Mouse (Mus musculus): ENCODE data around the gene Rhot2. TPM values are rescaled to one million over a fixed set of nuclear protein-coding genes. Genes with fewer than 3 reads are reported as not detected.

Gene Rhot2
- polyA plus RNA-seq, 1 experiment from 2014 or later, result 13.5 TPM

DNA sequence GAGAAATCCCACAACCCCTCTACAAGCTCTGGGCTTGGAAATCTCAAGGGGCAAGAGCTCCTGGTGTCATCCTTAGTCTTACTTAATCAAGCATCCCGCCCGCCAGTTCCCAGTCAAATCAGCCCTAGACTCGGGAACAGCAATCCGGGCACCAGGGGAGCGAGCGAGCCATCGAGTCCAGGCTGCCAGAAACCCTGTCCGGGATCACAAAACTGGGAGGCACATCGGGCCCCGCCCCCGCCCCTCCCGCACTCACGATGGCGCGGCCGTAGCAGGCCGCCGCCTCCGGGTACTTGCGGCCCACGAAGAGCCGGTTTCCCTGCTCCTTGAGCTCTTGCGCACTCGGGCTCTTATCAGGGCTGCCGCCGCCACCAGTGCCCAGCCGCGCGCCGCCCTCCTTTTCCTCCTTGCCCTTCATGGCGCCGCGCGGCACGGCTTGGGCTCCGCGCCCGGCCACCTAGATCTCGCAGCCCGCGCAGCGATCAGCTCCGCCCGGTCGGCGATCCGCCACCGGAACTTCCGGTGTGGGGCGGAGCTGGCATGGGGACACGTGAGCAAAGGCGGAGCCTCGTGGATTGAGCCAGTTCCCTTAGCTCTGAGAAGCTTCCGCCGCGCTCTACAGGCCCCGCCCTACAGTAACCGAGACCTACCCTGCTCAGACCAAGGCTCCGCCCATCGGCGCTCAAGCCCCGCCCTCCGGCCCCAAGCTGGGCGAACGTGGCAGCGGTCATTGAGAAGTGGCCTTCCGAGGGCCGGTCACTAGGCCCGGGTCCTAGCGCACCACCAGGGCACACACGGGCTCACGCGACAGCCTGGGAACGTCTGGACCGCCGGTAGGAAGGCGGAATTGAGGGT, 12.0 kb downstream of the Rhot2 start:
- ATAC-seq (ENCODE audit: low read depth) (peak; percentile 89), DNase-seq (peak; percentile 99)
- H3K27ac ChIP-seq, result peak overlapping the region; percentile 93
- peaks cover 85% of the 10 kb centered on the region for H3K4me1 ChIP-seq (replicated peaks)
- peak overlapping the region; percentile 92 for H3K9ac ChIP-seq
- H3K9me3 ChIP-seq (replicated peaks), result no peaks in the 10 kb centered on the region
- H3K36me3 ChIP-seq, result peaks cover 53% of the 10 kb centered on the region
- peak overlapping the region; percentile 85 for H3K4me3 ChIP-seq (replicated peaks)
- WGBS (ENCODE audit: insufficient replicate concordance), result under 1% methylated on average over 76 of the region's 77 CpGs
- no peaks in the 10 kb centered on the region for H3K27me3 ChIP-seq
- H3K4me2 ChIP-seq, result peak overlapping the region; percentile 99

DNA sequence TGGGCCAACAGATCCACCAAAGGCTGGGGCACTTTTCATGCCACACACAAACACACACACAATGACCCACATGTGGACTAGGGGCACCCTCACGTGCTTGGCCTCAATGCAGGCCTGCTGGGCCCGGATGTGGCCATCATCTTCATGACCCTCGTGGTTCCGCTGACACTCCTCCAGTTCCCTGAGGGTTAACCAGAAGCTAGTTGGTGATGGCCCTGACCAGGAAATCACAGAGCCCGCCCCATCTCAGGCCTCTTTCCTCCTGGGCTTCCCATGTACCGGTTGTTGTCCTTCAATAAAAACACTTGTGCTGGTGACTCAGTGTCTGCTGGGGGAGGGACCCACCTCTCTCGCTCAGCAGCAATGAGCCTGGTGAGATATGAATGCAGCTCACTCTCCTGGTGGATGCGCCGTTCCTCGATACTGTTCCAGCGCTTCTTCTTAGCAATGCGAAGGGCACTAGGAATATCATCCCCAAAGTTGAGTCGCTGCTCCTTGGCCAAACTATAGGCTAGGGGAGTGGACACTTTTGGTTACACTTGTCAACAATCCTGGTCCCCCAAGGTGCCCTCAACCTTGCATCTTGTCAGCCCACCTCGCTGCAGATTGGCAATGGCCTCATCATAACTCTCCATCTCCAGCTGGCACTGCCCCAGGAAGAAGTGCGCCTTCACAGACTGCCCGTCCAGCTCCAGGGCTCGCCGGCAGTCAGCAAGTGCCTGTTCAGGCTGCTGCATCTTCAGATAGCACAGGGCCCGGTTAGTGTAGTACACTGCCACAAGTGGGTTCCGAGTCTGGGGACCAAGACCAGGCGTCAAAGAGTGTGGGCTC, 13.0 kb downstream of the Rhot2 start:
- peaks cover 80% of the 10 kb centered on the region for H3K4me1 ChIP-seq (replicated peaks)
- no peak for DNase-seq
- WGBS (ENCODE audit: insufficient replicate concordance), result 39% methylated on average over 21 of the region's 21 CpGs
- ATAC-seq (ENCODE audit: low read depth), result no peak
- H3K27me3 ChIP-seq, result no peaks in the 10 kb centered on the region
- H3K4me2 ChIP-seq, result peak overlapping the region; percentile 99
- peaks cover 59% of the 10 kb centered on the region for H3K36me3 ChIP-seq
- peak overlapping the region; percentile 89 for H3K9ac ChIP-seq
- H3K27ac ChIP-seq, result peak overlapping the region; percentile 93
- H3K9me3 ChIP-seq (replicated peaks), result no peaks in the 10 kb centered on the region
- H3K4me3 ChIP-seq (replicated peaks), result peak overlapping the region; percentile 85

- 81% methylated on average over 14 of the region's 14 CpGs for WGBS (ENCODE audit: insufficient replicate concordance)
- ATAC-seq (ENCODE audit: low read depth) (no peak), DNase-seq (no peak)
- Histone ChIP-seq H3K9ac (peak overlapping the region; percentile 89), H3K4me3 (replicated peaks) (peak overlapping the region; percentile 85), H3K4me2 (peak overlapping the region; percentile 99), H3K36me3 (peaks cover 66% of the 10 kb centered on the region), H3K4me1 (replicated peaks) (peaks cover 75% of the 10 kb centered on the region), H3K27ac (peak overlapping the region; percentile 93; the same call in 1 of the 2 replicates), H3K9me3 (replicated peaks) (no peaks in the 10 kb centered on the region), H3K27me3 (no peaks in the 10 kb centered on the region)
These were observed 13.7 kb downstream of the Rhot2 start for GRCm38 (mm10) chr17:25830806-25831431.

DNA sequence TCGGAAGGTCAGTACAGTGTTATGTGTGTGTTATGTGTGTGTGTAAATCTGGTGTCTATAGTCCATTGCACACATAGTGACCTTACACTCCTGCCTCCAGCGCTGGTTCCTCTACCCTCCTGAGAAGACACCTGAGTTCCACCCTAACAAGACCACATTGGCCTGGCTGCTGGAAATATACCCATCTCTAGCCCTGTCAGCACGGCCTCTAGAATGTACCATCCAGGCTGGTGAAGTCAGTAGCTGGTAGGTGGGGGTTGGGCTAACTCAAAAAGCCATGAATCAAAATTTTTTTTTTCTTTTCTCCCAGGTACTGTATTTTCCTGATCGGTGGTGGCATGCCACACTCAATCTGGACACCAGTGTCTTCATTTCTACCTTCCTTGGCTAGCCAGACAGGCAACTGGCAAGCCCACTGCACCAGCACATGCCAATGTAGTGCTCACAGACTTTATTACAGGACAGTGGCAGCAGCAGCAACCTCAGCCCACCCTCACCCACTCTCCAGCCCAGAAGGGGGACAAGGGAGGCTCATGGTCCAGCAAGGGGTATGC, 14.4 kb downstream of the Rhot2 start:
- 74% methylated on average over 4 of the region's 4 CpGs for WGBS (ENCODE audit: insufficient replicate concordance)
- peak overlapping the region; percentile 81 for H3K9ac ChIP-seq
- peak overlapping the region; percentile 99 for H3K4me2 ChIP-seq

GRCm38 (mm10) chr17:25829558-25830017, 15.1 kb downstream of the Rhot2 start:
- peak overlapping the region; percentile 85 for H3K4me3 ChIP-seq (replicated peaks)
- DNase-seq (no peak), ATAC-seq (ENCODE audit: low read depth) (no peak)
- no peaks in the 10 kb centered on the region for H3K27me3 ChIP-seq
- no peaks in the 10 kb centered on the region for H3K9me3 ChIP-seq (replicated peaks)
- peak overlapping the region; percentile 78 for H3K27ac ChIP-seq
- peaks cover 73% of the 10 kb centered on the region for H3K4me1 ChIP-seq (replicated peaks)
- peaks cover 58% of the 10 kb centered on the region for H3K36me3 ChIP-seq
- peak overlapping the region; percentile 99 for H3K4me2 ChIP-seq
- 44% methylated on average over 8 of the region's 8 CpGs for WGBS (ENCODE audit: insufficient replicate concordance)
- H3K9ac ChIP-seq, result peak overlapping the region; percentile 81

More for the DNA sequence above, 14.4 kb downstream of the Rhot2 start:
- H3K27ac ChIP-seq, result peak overlapping the region; percentile 78; the same call in 1 of the 2 replicates
- H3K4me1 ChIP-seq (replicated peaks), result peaks cover 73% of the 10 kb centered on the region
- H3K9me3 ChIP-seq (replicated peaks), result no peaks in the 10 kb centered on the region
- DNase-seq (no peak), ATAC-seq (ENCODE audit: low read depth) (no peak)
- peaks cover 65% of the 10 kb centered on the region for H3K36me3 ChIP-seq
- H3K27me3 ChIP-seq, result no peaks in the 10 kb centered on the region
- H3K4me3 ChIP-seq (replicated peaks), result peak overlapping the region; percentile 85

DNA sequence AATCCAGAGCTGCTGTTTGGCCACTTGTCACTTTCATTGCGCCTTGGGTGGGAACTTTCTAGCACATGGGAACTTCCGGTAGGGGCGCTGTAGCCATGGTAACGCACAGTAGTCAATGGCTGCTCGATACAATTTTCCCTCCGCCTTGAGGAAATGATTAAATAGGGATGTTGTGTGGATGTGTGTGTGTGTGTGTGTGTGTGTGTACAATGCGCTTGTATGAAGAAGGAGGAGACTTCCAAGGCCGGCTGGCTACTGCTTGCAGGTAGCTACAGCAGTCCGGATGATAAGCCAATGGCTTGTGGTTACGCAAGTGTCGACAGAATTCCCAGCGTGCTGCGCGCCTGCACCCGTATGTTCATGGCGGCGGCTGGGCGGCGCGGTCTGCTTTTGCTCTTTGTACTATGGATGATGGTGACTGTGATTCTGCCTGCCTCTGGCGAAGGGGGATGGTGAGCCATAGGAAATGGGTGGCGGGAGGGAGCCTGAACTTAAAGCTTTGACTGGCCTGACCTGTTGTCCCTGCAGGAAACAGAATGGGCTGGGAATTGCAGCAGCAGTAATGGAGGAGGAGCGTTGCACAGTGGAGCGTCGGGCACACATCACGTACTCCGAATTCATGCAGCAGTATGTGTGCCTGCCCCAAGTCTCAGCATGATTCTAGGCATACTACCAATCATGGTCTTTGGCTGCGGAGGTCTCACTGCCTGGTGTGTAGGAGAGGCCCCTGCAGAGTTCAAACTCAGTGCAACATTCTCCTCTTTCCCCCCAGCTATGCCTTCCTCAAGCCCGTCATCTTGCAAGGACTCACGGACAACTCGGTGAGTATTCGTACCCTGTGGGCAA, 15.7 kb downstream of the Rhot2 start, which contains the start of gene Jmjd8:
Gene Jmjd8, plus strand, starts transcription at position 156 of the 846 bp plus-strand sequence.
- Histone ChIP-seq H3K27me3 (no peaks in the 10 kb centered on the region), H3K27ac (peak within 1 kb of the TSS; percentile 78), H3K36me3 (peaks cover 56% of the 10 kb centered on the region), H3K9me3 (replicated peaks) (no peaks in the 10 kb centered on the region), H3K9ac (peak within 1 kb of the TSS; percentile 81), H3K4me3 (replicated peaks) (peak within 1 kb of the TSS; percentile 85), H3K4me2 (peak within 1 kb of the TSS; percentile 99), H3K4me1 (replicated peaks) (peaks cover 73% of the 10 kb centered on the region)
- 1% methylated on average over 32 of the region's 32 CpGs for WGBS (ENCODE audit: insufficient replicate concordance)
- ATAC-seq (ENCODE audit: low read depth) (peak; percentile 37), DNase-seq (peak; percentile 72)

- Histone ChIP-seq H3K27me3 (no peaks in the 10 kb centered on the region), H3K9me3 (replicated peaks) (no peaks in the 10 kb centered on the region), H3K4me2 (peak overlapping the region; percentile 99), H3K4me3 (replicated peaks) (peak overlapping the region; percentile 85), H3K27ac (peak overlapping the region; percentile 78), H3K36me3 (peaks cover 56% of the 10 kb centered on the region), H3K9ac (peak overlapping the region; percentile 81), H3K4me1 (replicated peaks) (peaks cover 70% of the 10 kb centered on the region)
- ATAC-seq (ENCODE audit: low read depth), result no peak
- 83% methylated on average over 8 of the region's 8 CpGs for WGBS (ENCODE audit: insufficient replicate concordance)
- DNase-seq, result no peak
These were observed 16.4 kb downstream of the Rhot2 start for GRCm38 (mm10) chr17:25828223-25828594.

DNA sequence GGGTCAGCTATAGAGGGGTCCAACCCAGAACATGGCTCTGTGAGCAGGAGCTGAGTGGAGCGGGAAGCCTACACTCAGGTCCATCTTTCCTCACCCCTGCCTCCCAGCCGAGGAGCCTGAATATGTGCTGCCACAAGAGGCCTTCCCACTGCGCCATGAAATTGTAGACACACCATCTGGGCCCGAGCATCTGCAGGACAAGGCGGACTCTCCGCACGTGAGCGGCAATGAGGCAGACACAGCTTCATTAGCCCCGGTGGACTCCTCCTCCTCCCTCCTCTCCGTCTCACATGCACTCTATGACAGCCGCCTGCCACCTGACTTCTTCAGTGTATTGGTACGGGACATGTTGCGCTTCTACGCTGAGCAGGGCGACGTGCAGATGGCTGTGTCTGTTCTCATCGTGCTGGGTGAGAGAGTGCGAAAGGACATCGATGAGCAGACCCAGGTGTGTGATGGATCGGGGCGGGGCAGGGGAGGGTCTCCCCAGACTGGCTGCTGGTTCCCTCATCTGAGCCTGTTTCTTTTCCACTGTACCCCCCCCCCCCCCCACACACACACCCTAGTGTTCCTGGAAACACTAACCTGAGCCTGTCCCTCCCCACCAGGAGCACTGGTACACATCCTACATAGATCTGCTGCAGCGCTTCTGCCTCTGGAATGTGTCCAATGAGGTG, 17.0 kb downstream of the Rhot2 start:
- Histone ChIP-seq H3K4me2 (peak overlapping the region; percentile 99; the same call in 1 of the 2 replicates), H3K9me3 (replicated peaks) (no peaks in the 10 kb centered on the region), H3K4me1 (replicated peaks) (peaks cover 73% of the 10 kb centered on the region), H3K9ac (no peak overlapping the region; the same call in 1 of the 2 replicates), H3K36me3 (peaks cover 56% of the 10 kb centered on the region), H3K27ac (peak overlapping the region; percentile 78; the same call in 1 of the 2 replicates), H3K27me3 (0 out of 2 replicates have a peak, but pooled peaks cover under 1% of the 10 kb centered on the region), H3K4me3 (replicated peaks) (peak overlapping the region; percentile 85; the same call in 1 of the 2 replicates)
- ATAC-seq (ENCODE audit: low read depth), result no peak
- no peak for DNase-seq
- WGBS (ENCODE audit: insufficient replicate concordance), result 85% methylated on average over 22 of the region's 22 CpGs

GRCm38 (mm10) chr17:25827011-25827410, 17.6 kb downstream of the Rhot2 start:
- DNase-seq, result no peak
- Histone ChIP-seq H3K27me3 (peaks cover 7% of the 10 kb centered on the region), H3K36me3 (peaks cover 56% of the 10 kb centered on the region), H3K9ac (no peak overlapping the region), H3K9me3 (replicated peaks) (no peaks in the 10 kb centered on the region), H3K27ac (no peak overlapping the region), H3K4me3 (replicated peaks) (no peak overlapping the region), H3K4me2 (no peak overlapping the region), H3K4me1 (replicated peaks) (peaks cover 72% of the 10 kb centered on the region)
- no peak for ATAC-seq (ENCODE audit: low read depth)
- 88% methylated on average over 13 of the region's 13 CpGs for WGBS (ENCODE audit: insufficient replicate concordance)

Measured in liver, embryonic 13.5 days (tissue).